Mouse (Mus musculus) lung, adult 2 months (tissue): ENCODE measurements at regions not wholly inside any gene's neighbourhood (a gene's known extent, or its start where the extent isn't known, plus 50 kb on each side); places are given as distances from the start of the nearest gene placed in this dataset.

Experiments
- DNase-seq: peaks from one replicate; pipeline ENCODE4 v3.0.0; 2022
- H3K4me1 ChIP-seq: fragments of 200-500 bp; 2 replicates; pipeline ENCODE4 v1.6.1; 2011; ENCODE audit warnings: low read length; ENCODE audit not compliant: control insufficient read depth, insufficient read depth
- H3K4me3 ChIP-seq: fragments of 200-500 bp; replicated peaks from 2 replicates; pipeline ENCODE3; 2011; ENCODE audit warnings: low read depth, mild to moderate bottlenecking, control low read depth, low read length; ENCODE audit errors: extremely low read depth
- CTCF ChIP-seq: fragments of 200-500 bp; IDR thresholded peaks from 2 replicates; pipeline ENCODE4 v1.5.1; 2011; ENCODE audit warnings: mild to moderate bottlenecking, low read length, control low read depth; ENCODE audit not compliant: insufficient read depth
- POLR2A ChIP-seq: fragments of 200-500 bp; IDR thresholded peaks from 2 replicates; pipeline ENCODE4 v1.6.1; 2011; ENCODE audit warnings: low read depth, mild to moderate bottlenecking, control low read depth, low read length, borderline replicate concordance; ENCODE audit errors: extremely low read depth
- WGBS: fragments of 180-500 bp; shearing (Covaris S2); methylation state at CpG from one replicate; pipeline ENCODE4 v1.1.7; 2018; 5-methylcytosine and 5-hydroxymethylcytosine counted together

GRCm38 (mm10) chr7:83222029-83222722 is 355.0 kb downstream of the Mex3b start:
- 84% methylated on average over 3 of the region's 3 CpGs for WGBS
- H3K4me3 ChIP-seq = no peak overlapping the region
- DNase-seq = no peak
- TF ChIP-seq POLR2A = no peak
- no peak for TF ChIP-seq CTCF
- no peaks in the 10 kb centered on the region for H3K4me1 ChIP-seq

GRCm38 (mm10) chr7:83227262-83228108 is 357.2 kb upstream of the Tmc3 start:
- no peak for DNase-seq
- WGBS = 71% methylated on average over 7 of the region's 7 CpGs
- Histone ChIP-seq H3K4me1 (no peaks in the 10 kb centered on the region), H3K4me3 (no peak overlapping the region)
- TF ChIP-seq POLR2A = no peak
- no peak for TF ChIP-seq CTCF

GRCm38 (mm10) chr7:83230496-83231325 is 354.0 kb upstream of the Tmc3 start:
- Histone ChIP-seq H3K4me1 (no peaks in the 10 kb centered on the region), H3K4me3 (no peak overlapping the region)
- no peak for DNase-seq
- WGBS = 62% methylated on average over 3 of the region's 3 CpGs
- TF ChIP-seq CTCF = no peak
- TF ChIP-seq POLR2A = no peak

- no peaks in the 10 kb centered on the region for H3K4me1 ChIP-seq
- H3K4me3 ChIP-seq = no peak overlapping the region
- DNase-seq = no peak
- TF ChIP-seq POLR2A = no peak
- TF ChIP-seq CTCF = no peak
- 84% methylated on average over 3 of the region's 3 CpGs for WGBS
These were observed 349.1 kb upstream of the Tmc3 start for GRCm38 (mm10) chr7:83235659-83236058.

- no peaks in the 10 kb centered on the region for H3K4me1 ChIP-seq
- DNase-seq = no peak
- TF ChIP-seq CTCF = no peak
- no peak for TF ChIP-seq POLR2A
- 92% methylated on average over 3 of the region's 3 CpGs for WGBS
- no peak overlapping the region for H3K4me3 ChIP-seq
These were observed 347.4 kb upstream of the Tmc3 start for GRCm38 (mm10) chr7:83237336-83237735.

- DNase-seq = no peak
- Histone ChIP-seq H3K4me1 (no peaks in the 10 kb centered on the region), H3K4me3 (no peak overlapping the region)
- no peak for TF ChIP-seq CTCF
- no peak for TF ChIP-seq POLR2A
These were observed 346.6 kb upstream of the Tmc3 start for GRCm38 (mm10) chr7:83238091-83238490.

GRCm38 (mm10) chr7:83242233-83242632 is 342.5 kb upstream of the Tmc3 start:
- WGBS = 28% methylated on average over 3 of the region's 3 CpGs
- no peak for DNase-seq

GRCm38 (mm10) chr7:83245867-83246266 is 338.9 kb upstream of the Tmc3 start:
- WGBS = 61% methylated on average over 2 of the region's 2 CpGs
- no peak for DNase-seq
- no peak for TF ChIP-seq CTCF
- no peak for TF ChIP-seq POLR2A
- no peaks in the 10 kb centered on the region for H3K4me1 ChIP-seq
- no peak overlapping the region for H3K4me3 ChIP-seq

More at GRCm38 (mm10) chr7:83242233-83242632, 342.5 kb upstream of the Tmc3 start:
- Histone ChIP-seq H3K4me3 (no peak overlapping the region), H3K4me1 (no peaks in the 10 kb centered on the region)
- no peak for TF ChIP-seq POLR2A
- TF ChIP-seq CTCF = no peak

GRCm38 (mm10) chr7:83251995-83252563 is 332.6 kb upstream of the Tmc3 start:
- no peak for DNase-seq
- Histone ChIP-seq H3K4me1 (no peaks in the 10 kb centered on the region), H3K4me3 (no peak overlapping the region)
- TF ChIP-seq POLR2A (no peak), CTCF (no peak)
- 83% methylated on average over 8 of the region's 8 CpGs for WGBS
